Mouse (Mus musculus): ENCODE measurements around the gene 4930455H04Rik.

DNA sequence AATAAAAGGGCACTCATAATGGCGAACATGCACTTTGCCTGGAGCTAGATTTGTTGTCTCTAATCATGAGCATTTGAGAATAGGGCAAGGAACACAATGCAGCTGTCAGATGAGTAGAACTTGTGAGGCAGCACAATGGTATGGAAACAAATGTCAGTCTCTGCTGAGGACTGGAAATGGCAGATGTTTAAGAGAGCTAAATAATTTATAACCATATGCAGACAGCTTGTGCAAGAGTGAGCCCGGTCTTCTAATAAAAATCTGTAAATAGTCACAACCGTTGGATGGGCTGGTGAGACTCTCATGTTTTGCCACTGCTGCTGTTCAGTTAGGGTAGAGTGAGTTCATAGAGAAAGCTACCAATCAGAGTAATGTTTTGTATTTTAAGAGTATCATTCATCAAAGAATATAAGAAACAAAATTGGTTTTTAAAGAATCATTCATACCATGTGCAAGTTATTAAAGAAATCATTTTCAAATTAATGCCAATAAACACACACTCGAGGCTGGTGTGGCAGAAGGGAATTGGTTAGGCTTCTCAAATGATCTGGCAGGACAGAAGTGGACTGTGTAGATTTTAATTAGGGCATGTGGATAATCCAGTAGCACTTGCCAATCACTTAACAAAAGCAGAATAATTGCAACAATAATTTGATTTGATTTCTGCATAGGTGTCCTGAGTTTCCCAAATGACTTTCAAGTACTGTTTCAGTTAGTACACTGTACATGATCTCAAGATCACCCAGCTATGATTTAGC, 31.0 kb upstream of the 4930455H04Rik start:
- TF ChIP-seq FLI1 (IDR thresholded peaks at IDR 0.05; ENCODE audit: low read length) (no peak), GATA1 (IDR thresholded peaks at IDR 0.05; ENCODE audit: borderline replicate concordance, low read length) (no peak)
